Comparison of ENCODE assay signal across 11 mouse cellular contexts in the genomic region with DNA sequence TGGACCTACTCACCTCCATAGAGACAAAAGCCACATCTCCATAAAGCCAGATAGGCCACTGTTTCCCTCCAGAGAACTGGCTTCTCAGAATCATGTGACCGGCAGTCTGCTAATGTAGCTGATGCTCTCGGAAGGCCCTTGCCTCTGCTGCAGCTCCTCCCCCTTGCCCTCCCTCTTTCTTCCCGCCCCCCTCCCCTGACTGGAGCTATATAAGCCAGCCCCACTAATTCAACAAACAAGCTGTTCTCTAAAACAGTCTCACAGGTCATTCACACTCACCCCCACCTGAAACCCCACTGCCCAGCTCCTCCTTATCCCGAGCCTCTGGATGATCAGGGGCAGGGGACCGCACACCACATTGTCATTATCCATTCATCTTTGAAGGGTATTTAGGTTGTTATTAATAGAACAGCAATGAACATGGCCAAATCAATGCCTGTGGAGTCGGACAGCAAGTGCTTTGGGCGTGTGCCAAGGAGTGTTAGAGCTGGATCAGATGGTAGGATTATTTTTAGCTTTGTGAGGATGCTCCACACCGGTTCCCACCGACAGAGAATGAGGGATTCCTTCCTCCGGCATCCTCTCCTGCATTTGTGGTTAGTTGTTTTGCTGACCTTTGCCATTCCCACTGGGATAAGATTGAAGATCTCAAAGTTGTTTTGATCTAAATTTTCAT. TPM values are rescaled to one million over a fixed set of nuclear protein-coding genes. Genes with fewer than 3 reads are reported as not detected.
DNase-seq lines count a peak whose midpoint lies in the region; ATAC-seq and TF ChIP-seq lines count a peak whose summit lies in the region.
"Had no signal": no experiment of that assay in that cellular context is flagged by ENCODE, and none has a peak within 500 bp of the region (broad histone marks: within the 10 kb centered on the region; RNA-seq: fewer than 3 reads in every experiment).

No protein-coding gene starts in this region.

- no peaks in the 10 kb centered on the region for H3K36me3 ChIP-seq in heart, embryonic 16.5 days (ENCODE audit: control insufficient read depth, insufficient read depth)
- H3K36me3 ChIP-seq: limb, embryonic 13.5 days had no signal

- TF ChIP-seq POLR2A in cerebellum, adult 2 months (IDR thresholded peaks at IDR 0.05; ENCODE audit: borderline replicate concordance, insufficient read depth, low read length) = no peak

- no peaks in the 10 kb centered on the region for H3K27me3 ChIP-seq in cerebellum, adult 2 months (ENCODE audit: control insufficient read depth, insufficient read depth, low read length)
- no peaks in the 10 kb centered on the region for H3K27me3 ChIP-seq in heart, embryonic 16.5 days (ENCODE audit: control insufficient read depth, insufficient read depth, low read length)
- H3K27me3 ChIP-seq: limb, embryonic 13.5 days had no signal

- H3K4me3 ChIP-seq in left cerebral cortex, adult 2 months = no peak overlapping the region
- peak overlapping the region; percentile 5 for H3K4me3 ChIP-seq in cerebellum, adult 2 months (replicated peaks; ENCODE audit: insufficient read depth, low read depth, low read length)
- no peak overlapping the region for H3K4me3 ChIP-seq in heart, embryonic 16.5 days (ENCODE audit: low read length)
- H3K4me3 ChIP-seq: limb, embryonic 13.5 days had no signal

- no peaks in the 10 kb centered on the region for H3K9me3 ChIP-seq in heart, embryonic 16.5 days (replicated peaks; ENCODE audit: control insufficient read depth, low read length)
- H3K9me3 ChIP-seq: limb, embryonic 13.5 days had no signal

- peak; percentile 16 to 30 for DNase-seq in left cerebral cortex, postnatal 14 days (ENCODE audit: low spot score in 2 of 2)
- no peak for DNase-seq in left cerebral cortex, adult 2 months (ENCODE audit: extremely low spot score in 1 of 2, low spot score in 2 of 2)
- peak; percentile 30 for DNase-seq in adipocyte (ENCODE audit: low spot score)
- DNase-seq in cerebellum, adult 2 months = peak; percentile 71 to 81
- no peak for DNase-seq in thymus, postnatal 36 days
- DNase-seq: kidney, adult 2 months had no signal

- 7% methylated on average over 10 of the region's 10 CpGs for WGBS in cerebellum, adult 2 months
- 30% methylated on average over 10 of the region's 10 CpGs for WGBS in heart, embryonic 16.5 days

- intact Hi-C loops in left cerebral cortex, postnatal 14 days (cut with DNase I) = loop anchor here (1.0 to 5.0 kb wide), 2 partner anchors 77 to 167 kb away; no protein-coding TSS in a partner anchor
- intact Hi-C loops in left cerebral cortex, adult 2 months (cut with DNase I) = loop anchor here (1.0 kb wide), 1 partner anchor 168 kb away; no protein-coding TSS in a partner anchor

- H3K27ac ChIP-seq in left cerebral cortex, adult 2 months = no peak overlapping the region
- H3K27ac ChIP-seq in cerebellum, adult 2 months (ENCODE audit: insufficient read depth, low read length) = peak overlapping the region; percentile 63
- no peak overlapping the region for H3K27ac ChIP-seq in heart, embryonic 16.5 days (ENCODE audit: low read length)
- H3K27ac ChIP-seq: limb, embryonic 13.5 days had no signal

- no peak overlapping the region for H3K9ac ChIP-seq in heart, embryonic 16.5 days (ENCODE audit: low read length)
- H3K9ac ChIP-seq: limb, embryonic 13.5 days had no signal

- peak overlapping the region; percentile 20; the same call in 1 of the 2 replicates for H3K4me2 ChIP-seq in heart, embryonic 16.5 days (ENCODE audit: low read depth, low read length)
- H3K4me2 ChIP-seq: limb, embryonic 13.5 days had no signal

- 0 out of 2 replicates have a peak, but pooled peaks cover 5% of the 10 kb centered on the region for H3K4me1 ChIP-seq in cerebellum, adult 2 months (ENCODE audit: control insufficient read depth, insufficient read depth, low read length)
- H3K4me1 ChIP-seq in heart, embryonic 16.5 days (ENCODE audit: control insufficient read depth, insufficient read depth, low read length) = peaks cover 3% of the 10 kb centered on the region; the same call in 1 of the 2 replicates
- H3K4me1 ChIP-seq: limb, embryonic 13.5 days had no signal

- no peak; the same call in 1 of the 2 replicates for ATAC-seq in heart, embryonic 16.5 days (replicated peaks; ENCODE audit: extremely low read depth, insufficient read depth, low FRiP score)
- no peak for ATAC-seq in erythroblast, adult 5-6 weeks (replicated peaks; ENCODE audit: low FRiP score, poor library complexity, severe bottlenecking)

- TF ChIP-seq CTCF in left cerebral cortex, adult 2 months (IDR thresholded peaks at IDR 0.05) = no peak
- TF ChIP-seq CTCF in cerebellum, adult 2 months (IDR thresholded peaks at IDR 0.05; ENCODE audit: borderline replicate concordance, insufficient read depth, low read depth, low read length) = no peak

RNA-seq across cellular contexts. Expression of a gene that starts 6.8 kb away (rescaled TPM):
- not detected for total RNA-seq in left cerebral cortex, postnatal 14 days (2021)
- not detected for total RNA-seq in left cerebral cortex, adult 2 months (2021)
- polyA plus RNA-seq in cerebellum, adult 2 months (2012; rRNA removed) = 0.30 and 0.34 TPM in 2 replicates
- 0.09 and 0.12 TPM in 2 replicates for polyA plus RNA-seq in heart, embryonic 16.5 days (2015; fragmentation: Nextera tagmentation; extraction: Ambion mirVana)
- total RNA-seq in erythroblast, adult 5-6 weeks (2015; ENCODE audit: low replicate concordance) = not detected in 2 replicates
- total RNA-seq in erythroblast, adult 5-6 weeks (2017; ENCODE audit: low replicate concordance) = not detected in 2 replicates
- total RNA-seq: megakaryocyte, adult 5-6 weeks had no signal
- polyA plus RNA-seq: kidney, adult 2 months; limb, embryonic 13.5 days; urinary bladder, adult 2 months had no signal

Comparison
In these comparisons a context has a peak if more than half of its experiments do, and no peak if none do; other contexts are left out.
1. DNase-seq: peak in left cerebral cortex, postnatal 14 days (2 of 2), adipocyte (single experiment) and cerebellum, adult 2 months (2 of 2); none in left cerebral cortex, adult 2 months (0 of 2) and thymus, postnatal 36 days (0 of 2).